29 mouse cellular contexts compared by ENCODE assay signal in genomic region chr12:75077175-75077574, GRCm38 (mm10).
DNase-seq lines count a peak whose midpoint lies in the region; ATAC-seq lines count a peak whose summit lies in the region.
"Had no signal": no experiment of that assay in that cellular context is flagged by ENCODE, and none has a peak within 500 bp of the region (broad histone marks: within the 10 kb centered on the region; RNA-seq: fewer than 3 reads in every experiment).

No protein-coding gene starts in this region.

- H3K36me3 ChIP-seq in kidney, embryonic 16.5 days (ENCODE audit: insufficient read depth, low read length), result no peaks in the 10 kb centered on the region
- H3K36me3 ChIP-seq: embryonic facial prominence, embryonic 10.5 days; embryonic facial prominence, embryonic 15.5 days; forebrain, embryonic 12.5 days; hindbrain, embryonic 13.5 days; midbrain, embryonic 13.5 days had no signal

- no peaks in the 10 kb centered on the region for H3K4me1 ChIP-seq in kidney, embryonic 16.5 days (ENCODE audit: insufficient read depth, low read length)
- H3K4me1 ChIP-seq: embryonic facial prominence, embryonic 10.5 days; embryonic facial prominence, embryonic 15.5 days; forebrain, embryonic 12.5 days; hindbrain, embryonic 13.5 days; midbrain, embryonic 13.5 days had no signal

- no peaks in the 10 kb centered on the region for H3K9me3 ChIP-seq in kidney, embryonic 16.5 days (ENCODE audit: low read length)
- H3K9me3 ChIP-seq: embryonic facial prominence, embryonic 10.5 days; embryonic facial prominence, embryonic 15.5 days; forebrain, embryonic 12.5 days; hindbrain, embryonic 13.5 days; midbrain, embryonic 13.5 days had no signal

- no peak overlapping the region for H3K4me3 ChIP-seq in kidney, embryonic 16.5 days (ENCODE audit: low read length)
- H3K4me3 ChIP-seq: embryonic facial prominence, embryonic 10.5 days; embryonic facial prominence, embryonic 15.5 days; forebrain, embryonic 12.5 days; gastrocnemius, adult 2 months; hindbrain, embryonic 13.5 days; midbrain, embryonic 13.5 days had no signal

- H3K27ac ChIP-seq in kidney, embryonic 16.5 days (ENCODE audit: low read length), result peak overlapping the region; percentile 32; the same call in 1 of the 2 replicates
- H3K27ac ChIP-seq: embryonic facial prominence, embryonic 10.5 days; embryonic facial prominence, embryonic 15.5 days; forebrain, embryonic 12.5 days; gastrocnemius, adult 2 months; hindbrain, embryonic 13.5 days; liver, embryonic 14.5 days; macrophage; midbrain, embryonic 13.5 days had no signal

- no peak overlapping the region for H3K9ac ChIP-seq in kidney, embryonic 16.5 days (replicated peaks; ENCODE audit: low read length)
- H3K9ac ChIP-seq: embryonic facial prominence, embryonic 15.5 days; forebrain, embryonic 12.5 days; forebrain, postnatal 0 days; hindbrain, embryonic 13.5 days; liver, embryonic 14.5 days; midbrain, embryonic 13.5 days had no signal

- intact Hi-C loops in left cerebral cortex, postnatal 14 days (cut with DNase I), result no loop called here

- 26% methylated on average over 5 of the region's 5 CpGs for WGBS in kidney, embryonic 16.5 days

- H3K27me3 ChIP-seq in kidney, embryonic 16.5 days (ENCODE audit: insufficient read depth, low read length), result no peaks in the 10 kb centered on the region
- H3K27me3 ChIP-seq: embryonic facial prominence, embryonic 15.5 days; forebrain, embryonic 12.5 days; hindbrain, embryonic 13.5 days; midbrain, embryonic 13.5 days had no signal

- no peak for DNase-seq in kidney, adult 18-20 months
- DNase-seq in right cerebral cortex, adult 18-20 months, result peak; percentile 51
- no peak for DNase-seq in right cerebral cortex, postnatal 10 days (ENCODE audit: low spot score in 2 of 2)
- peak; percentile 15 to 52 for DNase-seq in left cerebral cortex, postnatal 14 days (ENCODE audit: low spot score in 2 of 2)
- no peak for DNase-seq in cerebellum, adult 8-10 months
- DNase-seq: adrenal gland, postnatal 25 days; B cell, adult 2 months; cerebellum, adult 18-20 months; cerebellum, postnatal 14 days; forebrain, postnatal 0 days; gastrocnemius, adult 2 months; gastrocnemius, postnatal 36 days; heart, adult 18-20 months; heart, postnatal 36 days; kidney, postnatal 4 days; layer of hippocampus, postnatal 36 days; liver; lung, adult 2 months; lung, postnatal 10 days had no signal

- no peak overlapping the region for H3K4me2 ChIP-seq in kidney, embryonic 16.5 days (replicated peaks; ENCODE audit: low read depth, low read length)
- H3K4me2 ChIP-seq: embryonic facial prominence, embryonic 15.5 days; forebrain, embryonic 12.5 days; heart, embryonic 11.5 days; hindbrain, embryonic 13.5 days; midbrain, embryonic 13.5 days had no signal

- peak; percentile 42; the same call in 1 of the 2 replicates for ATAC-seq in kidney, embryonic 16.5 days (ENCODE audit: low FRiP score, low TSS enrichment)
- ATAC-seq: forebrain, postnatal 0 days; intestine, embryonic 16.5 days; midbrain, embryonic 13.5 days had no signal

Comparison
In these comparisons a context has a peak if more than half of its experiments do, and no peak if none do; other contexts are left out.
1. DNase-seq: peak in right cerebral cortex, adult 18-20 months (single experiment) and left cerebral cortex, postnatal 14 days (2 of 2); none in kidney, adult 18-20 months (single experiment), right cerebral cortex, postnatal 10 days (0 of 2) and cerebellum, adult 8-10 months (single experiment).